Mouse (Mus musculus): ENCODE measurements around the gene Pkig. TPM values are rescaled to one million over a fixed set of nuclear protein-coding genes. Genes with fewer than 3 reads are reported as not detected.

Pkig gene
- polyA plus RNA-seq, 1 experiment from 2014 or later = 145 TPM

- Histone ChIP-seq H3K9me3 (ENCODE audit: low read depth, low read length) (no peaks in the 10 kb centered on the region), H3K27me3 (ENCODE audit: insufficient read depth, low read length) (no peaks in the 10 kb centered on the region), H3K36me3 (ENCODE audit: insufficient read depth) (peaks cover 86% of the 10 kb centered on the region), H3K4me2 (no peak overlapping the region), H3K27ac (ENCODE audit: low read depth) (no peak overlapping the region), H3K4me1 (ENCODE audit: insufficient read depth) (no peaks in the 10 kb centered on the region), H3K9ac (no peak overlapping the region), H3K4me3 (ENCODE audit: low read depth, low read length) (no peak overlapping the region)
- no peak for DNase-seq
- TF ChIP-seq CTCF (IDR thresholded peaks at IDR 0.05; ENCODE audit: low read depth) = no peak
- 88% methylated on average over 2 of the region's 2 CpGs for WGBS
- ATAC-seq (ENCODE audit: insufficient read depth) = no peak
Measured at GRCm38 (mm10) chr2:163631715-163632114, 26.5 kb upstream of the Pkig start.

DNA sequence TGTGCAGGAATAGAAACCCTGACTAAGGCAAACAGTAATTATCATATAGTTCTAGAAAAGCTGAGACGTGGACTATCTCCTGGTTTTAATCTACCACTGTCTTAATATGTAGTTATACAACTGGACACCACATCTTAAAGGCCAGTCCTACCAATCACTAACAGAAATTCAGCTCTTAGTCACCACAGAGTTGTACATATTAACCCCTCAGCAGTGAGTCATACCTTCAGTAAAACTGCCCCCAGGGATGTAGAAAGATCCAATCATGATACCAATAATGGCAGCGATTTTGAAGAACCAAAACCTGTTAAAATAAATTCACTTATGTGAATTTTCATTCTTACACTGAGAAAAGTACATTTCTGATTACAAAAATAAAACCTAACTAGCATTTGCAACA, 24.0 kb upstream of the Pkig start:
- ATAC-seq (ENCODE audit: insufficient read depth) (no peak), DNase-seq (no peak)
- H3K27me3 ChIP-seq (ENCODE audit: insufficient read depth, low read length) = no peaks in the 10 kb centered on the region
- no peak overlapping the region for H3K4me2 ChIP-seq
- no peak overlapping the region for H3K9ac ChIP-seq
- H3K4me1 ChIP-seq (ENCODE audit: insufficient read depth) = peaks cover 1% of the 10 kb centered on the region; the same call in 1 of the 2 replicates
- WGBS = 87% methylated on average over 2 of the region's 2 CpGs
- H3K36me3 ChIP-seq (ENCODE audit: insufficient read depth) = peaks cover 70% of the 10 kb centered on the region
- H3K4me3 ChIP-seq (ENCODE audit: low read depth, low read length) = no peak overlapping the region
- no peak for TF ChIP-seq CTCF (IDR thresholded peaks at IDR 0.05; ENCODE audit: low read depth)
- H3K27ac ChIP-seq (ENCODE audit: low read depth) = no peak overlapping the region
- H3K9me3 ChIP-seq (ENCODE audit: low read depth, low read length) = no peaks in the 10 kb centered on the region

DNA sequence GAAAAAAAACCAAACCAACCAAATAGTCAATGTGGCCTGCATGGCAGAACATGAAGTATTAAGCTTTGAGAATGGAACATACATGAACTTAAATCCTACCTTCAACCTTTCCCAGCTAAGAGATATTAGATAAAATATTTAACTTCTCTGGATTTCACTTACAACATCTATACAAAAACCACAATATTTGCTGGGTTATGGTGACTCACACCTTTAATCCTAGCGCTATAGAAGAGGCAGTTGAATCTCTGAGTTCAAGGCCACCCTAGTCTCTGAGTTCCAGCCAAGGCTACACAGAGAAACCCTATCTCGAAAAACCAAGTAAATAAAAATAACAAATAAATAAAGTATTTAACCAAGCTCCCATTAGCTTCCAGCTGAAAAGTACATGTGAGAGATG, 22.1 kb upstream of the Pkig start:
- 87% methylated on average over 2 of the region's 2 CpGs for WGBS

GRCm38 (mm10) chr2:163637655-163638266, 20.4 kb upstream of the Pkig start:
- Histone ChIP-seq H3K4me1 (ENCODE audit: insufficient read depth) (peaks cover 3% of the 10 kb centered on the region; the same call in 1 of the 2 replicates), H3K27me3 (ENCODE audit: insufficient read depth, low read length) (no peaks in the 10 kb centered on the region), H3K9ac (no peak overlapping the region), H3K9me3 (ENCODE audit: low read depth, low read length) (no peaks in the 10 kb centered on the region), H3K4me3 (ENCODE audit: low read depth, low read length) (no peak overlapping the region), H3K36me3 (ENCODE audit: insufficient read depth) (peaks cover 47% of the 10 kb centered on the region), H3K27ac (ENCODE audit: low read depth) (peak overlapping the region; percentile 2), H3K4me2 (no peak overlapping the region)
- DNase-seq (no peak), ATAC-seq (ENCODE audit: insufficient read depth) (no peak)
- TF ChIP-seq CTCF (IDR thresholded peaks at IDR 0.05; ENCODE audit: low read depth) = no peak
- 18% methylated on average over 5 of the region's 5 CpGs for WGBS

More for the DNA sequence above, 22.1 kb upstream of the Pkig start:
- Histone ChIP-seq H3K4me3 (ENCODE audit: low read depth, low read length) (no peak overlapping the region), H3K36me3 (ENCODE audit: insufficient read depth) (peaks cover 56% of the 10 kb centered on the region), H3K27ac (ENCODE audit: low read depth) (no peak overlapping the region), H3K9ac (no peak overlapping the region), H3K27me3 (ENCODE audit: insufficient read depth, low read length) (no peaks in the 10 kb centered on the region), H3K9me3 (ENCODE audit: low read depth, low read length) (no peaks in the 10 kb centered on the region), H3K4me2 (no peak overlapping the region), H3K4me1 (ENCODE audit: insufficient read depth) (peaks cover 3% of the 10 kb centered on the region; the same call in 1 of the 2 replicates)
- ATAC-seq (ENCODE audit: insufficient read depth) (no peak), DNase-seq (no peak)
- no peak for TF ChIP-seq CTCF (IDR thresholded peaks at IDR 0.05; ENCODE audit: low read depth)

DNA sequence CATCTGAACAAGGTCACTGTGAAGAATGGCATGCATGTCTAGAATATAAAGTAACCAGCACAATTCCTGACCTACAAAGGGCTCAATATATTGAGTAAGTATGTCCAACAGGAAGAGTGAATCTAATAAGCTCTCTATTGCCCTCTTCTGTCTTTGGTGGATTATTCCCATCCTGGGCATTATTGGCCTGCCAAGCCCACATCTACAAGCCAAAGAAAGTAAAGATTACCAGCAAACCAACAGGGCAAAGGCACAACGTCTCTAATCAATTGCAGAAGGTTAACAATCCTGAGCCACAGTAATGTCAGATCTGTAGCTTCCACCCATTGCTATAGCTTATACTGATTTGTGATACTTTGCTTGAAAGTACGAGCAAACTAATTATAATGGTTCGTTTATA, 17.7 kb upstream of the Pkig start:
- Histone ChIP-seq H3K4me2 (no peak overlapping the region), H3K4me3 (ENCODE audit: low read depth, low read length) (no peak overlapping the region), H3K27ac (ENCODE audit: low read depth) (no peak overlapping the region), H3K9me3 (ENCODE audit: low read depth, low read length) (no peaks in the 10 kb centered on the region), H3K36me3 (ENCODE audit: insufficient read depth) (peaks cover 29% of the 10 kb centered on the region), H3K4me1 (ENCODE audit: insufficient read depth) (peaks cover 8% of the 10 kb centered on the region; the same call in 1 of the 2 replicates), H3K27me3 (ENCODE audit: insufficient read depth, low read length) (no peaks in the 10 kb centered on the region), H3K9ac (no peak overlapping the region)
- TF ChIP-seq CTCF (IDR thresholded peaks at IDR 0.05; ENCODE audit: low read depth) = no peak
- DNase-seq = no peak
- no peak for ATAC-seq (ENCODE audit: insufficient read depth)
- WGBS = 77% methylated on average over 3 of the region's 3 CpGs

DNA sequence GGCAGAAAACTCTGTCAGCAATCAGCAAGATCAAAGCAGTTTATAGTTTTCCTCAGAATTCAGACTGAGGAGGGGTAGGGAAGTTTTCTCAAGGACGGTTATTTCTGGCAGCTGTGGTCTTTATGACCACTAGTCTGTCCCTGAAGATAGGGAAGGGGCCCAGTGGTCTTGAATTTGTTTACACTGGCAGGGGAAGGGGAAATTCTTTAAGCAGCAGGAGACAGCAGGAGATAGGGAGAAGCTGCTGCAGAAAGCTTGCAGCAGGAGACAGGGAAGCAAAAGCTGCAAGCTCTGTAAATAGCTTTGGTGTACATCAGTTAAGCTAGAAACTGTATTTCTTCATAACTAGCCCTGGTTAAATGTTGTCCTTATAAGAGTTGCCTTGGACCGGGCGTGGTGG, 16.5 kb upstream of the Pkig start:
- Histone ChIP-seq H3K9me3 (ENCODE audit: low read depth, low read length) (no peaks in the 10 kb centered on the region), H3K4me1 (ENCODE audit: insufficient read depth) (peaks cover 8% of the 10 kb centered on the region; the same call in 1 of the 2 replicates), H3K4me2 (peak overlapping the region; percentile 73), H3K36me3 (ENCODE audit: insufficient read depth) (peaks cover 18% of the 10 kb centered on the region), H3K27ac (ENCODE audit: low read depth) (peak overlapping the region; percentile 86), H3K27me3 (ENCODE audit: insufficient read depth, low read length) (no peaks in the 10 kb centered on the region), H3K4me3 (ENCODE audit: low read depth, low read length) (no peak overlapping the region), H3K9ac (no peak overlapping the region)
- ATAC-seq (ENCODE audit: insufficient read depth) (0 out of 2 replicates have a peak, but pooled peaks have one; percentile 9), DNase-seq (peak; percentile 80)
- 37% methylated on average over 3 of the region's 3 CpGs for WGBS
- no peak; the same call in 1 of the 2 replicates for TF ChIP-seq CTCF (IDR thresholded peaks at IDR 0.05; ENCODE audit: low read depth)

- WGBS = 82% methylated on average over 30 of the region's 30 CpGs
- peak overlapping the region; percentile 73 for H3K4me2 ChIP-seq
- DNase-seq = peak; percentile 70
- H3K9me3 ChIP-seq (ENCODE audit: low read depth, low read length) = no peaks in the 10 kb centered on the region
- H3K4me1 ChIP-seq (ENCODE audit: insufficient read depth) = peaks cover 8% of the 10 kb centered on the region; the same call in 1 of the 2 replicates
- no peak for TF ChIP-seq CTCF (IDR thresholded peaks at IDR 0.05; ENCODE audit: low read depth)
- H3K27ac ChIP-seq (ENCODE audit: low read depth) = peak overlapping the region; percentile 100
- H3K4me3 ChIP-seq (ENCODE audit: low read depth, low read length) = peak overlapping the region; percentile 87
- peaks cover 10% of the 10 kb centered on the region; the same call in 1 of the 2 replicates for H3K36me3 ChIP-seq (ENCODE audit: insufficient read depth)
- peak overlapping the region; percentile 94 for H3K9ac ChIP-seq
- H3K27me3 ChIP-seq (ENCODE audit: insufficient read depth, low read length) = no peaks in the 10 kb centered on the region
- no peak for ATAC-seq (ENCODE audit: insufficient read depth)
Measured at GRCm38 (mm10) chr2:163642685-163643575, 15.3 kb upstream of the Pkig start.
